Comparison of ENCODE assay signal across 11 mouse cellular contexts in genomic region chr16:94608706-94609594, GRCm38 (mm10). TPM values are rescaled to one million over a fixed set of nuclear protein-coding genes. Genes with fewer than 3 reads are reported as not detected.
A peak's percentile ranks its signal among the peaks of the same experiment; 100 is the strongest.
DNase-seq lines count a peak whose midpoint lies in the region; ATAC-seq lines count a peak whose summit lies in the region.
"Had no signal": no experiment of that assay in that cellular context is flagged by ENCODE, and none has a peak within 500 bp of the region (broad histone marks: within the 10 kb centered on the region; RNA-seq: fewer than 3 reads in every experiment).

No protein-coding gene starts in this region.

- DNase-seq in gastrocnemius, adult 18-20 months (ENCODE audit: low spot score), result peak; percentile 39
- DNase-seq in gastrocnemius, adult 8-10 months (ENCODE audit: low spot score in 2 of 2), result no peak
- no peak for DNase-seq in hindbrain, embryonic 14.5 days (ENCODE audit: low spot score)
- no peak for DNase-seq in testis, postnatal 10 days (ENCODE audit: low spot score)
- DNase-seq: kidney, postnatal 10 days; layer of hippocampus, postnatal 36 days had no signal

- no peak overlapping the region for H3K27ac ChIP-seq in hindbrain, embryonic 14.5 days
- H3K27ac ChIP-seq: embryonic facial prominence, embryonic 15.5 days; forebrain, embryonic 15.5 days had no signal

- H3K4me2 ChIP-seq in hindbrain, embryonic 14.5 days (replicated peaks), result no peak overlapping the region
- H3K4me2 ChIP-seq: embryonic facial prominence, embryonic 15.5 days; forebrain, embryonic 15.5 days had no signal

- no peak for ATAC-seq in megakaryocyte, adult 5-6 weeks (ENCODE audit: poor library complexity, severe bottlenecking)
- peak; percentile 30; the same call in 1 of the 2 replicates for ATAC-seq in granulocyte monocyte progenitor cell, adult 5-6 weeks (replicated peaks; ENCODE audit: poor library complexity, severe bottlenecking)
- no peak for ATAC-seq in hindbrain, embryonic 14.5 days (ENCODE audit: low FRiP score)
- ATAC-seq: forebrain, embryonic 15.5 days had no signal

- H3K9me3 ChIP-seq in megakaryocyte, embryonic 14.5 days, result no peaks in the 10 kb centered on the region
- no peaks in the 10 kb centered on the region for H3K9me3 ChIP-seq in hindbrain, embryonic 14.5 days (ENCODE audit: control insufficient read depth, low read length)
- H3K9me3 ChIP-seq: embryonic facial prominence, embryonic 15.5 days; forebrain, embryonic 15.5 days had no signal

- H3K4me3 ChIP-seq in megakaryocyte, embryonic 14.5 days (replicated peaks), result peak overlapping the region; percentile 82
- no peak overlapping the region for H3K4me3 ChIP-seq in hindbrain, embryonic 14.5 days (replicated peaks; ENCODE audit: low read length)
- H3K4me3 ChIP-seq: embryonic facial prominence, embryonic 15.5 days; forebrain, embryonic 15.5 days had no signal

- H3K9ac ChIP-seq in hindbrain, embryonic 14.5 days, result no peak overlapping the region
- H3K9ac ChIP-seq: embryonic facial prominence, embryonic 15.5 days; forebrain, embryonic 15.5 days had no signal

- 90% methylated on average over 9 of the region's 9 CpGs for WGBS in hindbrain, embryonic 14.5 days

- H3K36me3 ChIP-seq in megakaryocyte, embryonic 14.5 days (replicated peaks; ENCODE audit: low read length), result peaks cover 27% of the 10 kb centered on the region
- H3K36me3 ChIP-seq in hindbrain, embryonic 14.5 days (replicated peaks; ENCODE audit: control insufficient read depth, insufficient read depth), result no peaks in the 10 kb centered on the region
- H3K36me3 ChIP-seq: embryonic facial prominence, embryonic 15.5 days; forebrain, embryonic 15.5 days had no signal

- peaks cover 61% of the 10 kb centered on the region for H3K4me1 ChIP-seq in megakaryocyte, embryonic 14.5 days
- H3K4me1 ChIP-seq in hindbrain, embryonic 14.5 days (replicated peaks; ENCODE audit: control insufficient read depth, insufficient read depth, low read length), result no peaks in the 10 kb centered on the region

- H3K27me3 ChIP-seq in megakaryocyte, embryonic 14.5 days (replicated peaks), result no peaks in the 10 kb centered on the region
- H3K27me3 ChIP-seq in hindbrain, embryonic 14.5 days (ENCODE audit: control insufficient read depth, insufficient read depth, low read length), result no peaks in the 10 kb centered on the region
- H3K27me3 ChIP-seq: embryonic facial prominence, embryonic 15.5 days; forebrain, embryonic 15.5 days had no signal

RNA-seq across cellular contexts. Expression of gene Dyrk1a, which starts 39.1 kb away (rescaled TPM):
- total RNA-seq in gastrocnemius, adult 18-20 months (2021), result 100 to 1,000 TPM in 1 of 2 experiments, 10 to 100 TPM in 1; 96.7 to 105 TPM
- 100 to 1,000 TPM in 3 of 4 experiments, 10 to 100 TPM in 1; 95.4 to 131 (median 109) TPM for total RNA-seq in gastrocnemius, adult 8-10 months (2022)
- 5.9 and 6.5 TPM in 2 replicates for polyA plus RNA-seq in megakaryocyte, embryonic 14.5 days (2012; ENCODE audit: insufficient read depth, low replicate concordance)
- total RNA-seq in megakaryocyte, adult 5-6 weeks (2015), result 65.9 and 67.4 TPM in 2 replicates
- 62.2 and 66.8 TPM in 2 replicates for total RNA-seq in megakaryocyte, adult 5-6 weeks (2017)
- 35.6 and 60.1 TPM in 2 replicates for total RNA-seq in granulocyte monocyte progenitor cell, adult 5-6 weeks (2014; fragmentation: Nextera tagmentation)
- 61.1 and 64.9 TPM in 2 replicates for total RNA-seq in granulocyte monocyte progenitor cell, adult 5-6 weeks (2017)
- 12.8 and 14.0 TPM in 2 replicates for polyA plus RNA-seq in hindbrain, embryonic 14.5 days (2014; fragmentation: Nextera tagmentation; extraction: Ambion mirVana)
